Mouse (Mus musculus) forebrain, embryonic 11.5 days (tissue): ENCODE results near the gene Pla1a. TPM values are rescaled to one million over a fixed set of nuclear protein-coding genes. Genes with fewer than 3 reads are reported as not detected.
"Not testable (repeated sequence)": the region's sequence is repeated elsewhere in the genome, so short reads cannot be mapped to it uniquely, and the experiment has no call there.

ENCODE experiments used
- ATAC-seq: fragments of 200-750 bp; cut with Nextera tagmentation; replicated peaks from 2 replicates; pipeline ENCODE4 v1.8.0; 2017; ENCODE audit warnings: moderate TSS enrichment; ENCODE audit not compliant: low FRiP score
- DNase-seq: peaks from one replicate; pipeline ENCODE4 v3.0.0-alpha.2; 2017; ENCODE audit warnings: low spot score
- H3K27ac ChIP-seq: fragments of 300-500 bp; sonication (generic); 2 replicates; pipeline ENCODE4 v1.5.1; 2014; ENCODE audit warnings: low read depth, low read length
- H3K27me3 ChIP-seq: fragments of 300-500 bp; sonication (generic); 2 replicates; pipeline ENCODE4 v1.6.1; 2014; ENCODE audit warnings: mild to moderate bottlenecking, low read length, mixed read lengths; ENCODE audit not compliant: control insufficient read depth, insufficient read depth
- H3K36me3 ChIP-seq: fragments of 300-500 bp; sonication (generic); 2 replicates; pipeline ENCODE4 v1.6.1; 2014; ENCODE audit warnings: mild to moderate bottlenecking, low read length, moderate library complexity, mixed read lengths; ENCODE audit not compliant: control insufficient read depth, insufficient read depth
- H3K4me1 ChIP-seq: fragments of 300-500 bp; sonication (generic); replicated peaks from 2 replicates; pipeline ENCODE4 v1.6.1; 2014; ENCODE audit warnings: low read length, mixed read lengths; ENCODE audit not compliant: control insufficient read depth, insufficient read depth
- H3K4me2 ChIP-seq: fragments of 300-500 bp; sonication (generic); 2 replicates; pipeline ENCODE4 v1.6.1; 2014; ENCODE audit warnings: low read depth, mild to moderate bottlenecking, low read length, moderate library complexity, mixed read lengths; ENCODE audit not compliant: severe bottlenecking
- H3K4me3 ChIP-seq: fragments of 300-500 bp; sonication (generic); 2 replicates; pipeline ENCODE4 v1.5.1; 2014; ENCODE audit warnings: low read depth, low read length
- H3K9ac ChIP-seq: fragments of 300-500 bp; sonication (generic); 2 replicates; pipeline ENCODE4 v1.6.1; 2014; ENCODE audit warnings: low read length
- H3K9me3 ChIP-seq: fragments of 300-500 bp; sonication (generic); 2 replicates; pipeline ENCODE4 v1.6.1; 2016; ENCODE audit warnings: low read length, mixed read lengths; ENCODE audit not compliant: control insufficient read depth
- WGBS: fragments of 180-500 bp; shearing (Covaris S2); extraction: QIAGEN DNeasy Blood & Tissue Kit; methylation state at CpG from one replicate; pipeline ENCODE4 v1.1.7; 2014; 5-methylcytosine and 5-hydroxymethylcytosine counted together
- polyA plus RNA-seq: library from polyadenylated mRNA; unstranded; fragments of >200 nt; fragmentation: Nextera tagmentation; extraction: Ambion mirVana; gene quantifications from 2 replicates; pipeline ENCODE4 v1.2.1, GENCODE M21; 2014

Pla1a gene
- polyA plus RNA-seq, 1 experiment from 2014 or later, result 0.15 TPM

- no peak overlapping the region for H3K9ac ChIP-seq
- H3K27me3 ChIP-seq, result no peaks in the 10 kb centered on the region
- no peaks in the 10 kb centered on the region; the same call in 1 of the 2 replicates for H3K36me3 ChIP-seq
- DNase-seq, result no peak
- no peak overlapping the region for H3K4me3 ChIP-seq
- H3K4me1 ChIP-seq, result peaks cover 4% of the 10 kb centered on the region; the same call in 1 of the 2 replicates
- no peaks in the 10 kb centered on the region for H3K9me3 ChIP-seq
- no peak for ATAC-seq
- no peak overlapping the region for H3K4me2 ChIP-seq
- WGBS, result 86% methylated on average over 4 of the region's 4 CpGs
- no peak overlapping the region for H3K27ac ChIP-seq
Observed at GRCm38 (mm10) chr16:38453952-38454351, 21.0 kb upstream of the Pla1a start.

GRCm38 (mm10) chr16:38453203-38453553, 20.2 kb upstream of the Pla1a start:
- H3K9me3 ChIP-seq, result no peaks in the 10 kb centered on the region
- H3K4me2 ChIP-seq, result peak overlapping the region; percentile 77
- ATAC-seq (no peak), DNase-seq (no peak)
- H3K27ac ChIP-seq, result 0 out of 2 replicates have a peak overlapping the region, but pooled peaks have one; percentile 76
- peak overlapping the region; percentile 97 for H3K9ac ChIP-seq
- H3K27me3 ChIP-seq, result no peaks in the 10 kb centered on the region
- no peaks in the 10 kb centered on the region; the same call in 1 of the 2 replicates for H3K36me3 ChIP-seq
- H3K4me3 ChIP-seq, result peak overlapping the region; percentile 78
- H3K4me1 ChIP-seq, result peaks cover 4% of the 10 kb centered on the region; the same call in 1 of the 2 replicates
- WGBS, result 32% methylated on average over 3 of the region's 3 CpGs

GRCm38 (mm10) chr16:38452442-38453202, 19.7 kb upstream of the Pla1a start, which contains the start of gene Adprh:
Gene Adprh, minus strand, starts transcription at chr16:38452703.
- Histone ChIP-seq H3K9ac (peak within 1 kb of the TSS; percentile 97), H3K9me3 (no peaks in the 10 kb centered on the region), H3K27me3 (no peaks in the 10 kb centered on the region), H3K4me2 (peak within 1 kb of the TSS; percentile 77), H3K4me3 (peak within 1 kb of the TSS; percentile 78), H3K4me1 (peaks cover 4% of the 10 kb centered on the region; the same call in 1 of the 2 replicates), H3K27ac (peak within 1 kb of the TSS; percentile 76), H3K36me3 (no peaks in the 10 kb centered on the region; the same call in 1 of the 2 replicates)
- ATAC-seq (peak; percentile 97), DNase-seq (peak; percentile 91)
- WGBS, result under 1% methylated on average over 54 of the region's 61 CpGs

GRCm38 (mm10) chr16:38451421-38452205, 18.7 kb upstream of the Pla1a start:
- Histone ChIP-seq H3K27me3 (no peaks in the 10 kb centered on the region), H3K36me3 (peaks cover 9% of the 10 kb centered on the region), H3K4me1 (peaks cover 4% of the 10 kb centered on the region; the same call in 1 of the 2 replicates), H3K27ac (no peak overlapping the region), H3K4me2 (peak overlapping the region; percentile 77), H3K9ac (peak overlapping the region; percentile 97), H3K4me3 (peak overlapping the region; percentile 78), H3K9me3 (no peaks in the 10 kb centered on the region)
- DNase-seq (no peak), ATAC-seq (no peak)
- WGBS, result 48% methylated on average over 12 of the region's 12 CpGs

GRCm38 (mm10) chr16:38450707-38451106, 17.8 kb upstream of the Pla1a start:
- H3K4me2 ChIP-seq, result no peak overlapping the region
- 89% methylated on average over 7 of the region's 7 CpGs for WGBS
- no peak overlapping the region for H3K4me3 ChIP-seq
- H3K9ac ChIP-seq, result no peak overlapping the region
- H3K27ac ChIP-seq, result no peak overlapping the region
- ATAC-seq (no peak), DNase-seq (no peak)
- H3K27me3 ChIP-seq, result no peaks in the 10 kb centered on the region
- H3K36me3 ChIP-seq, result peaks cover 13% of the 10 kb centered on the region
- peaks cover 4% of the 10 kb centered on the region; the same call in 1 of the 2 replicates for H3K4me1 ChIP-seq
- H3K9me3 ChIP-seq, result no peaks in the 10 kb centered on the region

- H3K27me3 ChIP-seq, result no peaks in the 10 kb centered on the region
- H3K4me2 ChIP-seq, result no peak overlapping the region
- ATAC-seq, result no peak
- WGBS, result 89% methylated on average over 12 of the region's 12 CpGs
- no peak overlapping the region for H3K4me3 ChIP-seq
- no peak for DNase-seq
- H3K27ac ChIP-seq, result no peak overlapping the region
- peaks cover 24% of the 10 kb centered on the region for H3K36me3 ChIP-seq
- H3K9ac ChIP-seq, result no peak overlapping the region
- no peaks in the 10 kb centered on the region for H3K9me3 ChIP-seq
- H3K4me1 ChIP-seq, result peaks cover 4% of the 10 kb centered on the region; the same call in 1 of the 2 replicates
Observed at GRCm38 (mm10) chr16:38448458-38448857, 15.5 kb upstream of the Pla1a start.

GRCm38 (mm10) chr16:38447366-38447765, 14.4 kb upstream of the Pla1a start:
- DNase-seq (no peak), ATAC-seq (no peak)
- Histone ChIP-seq H3K4me2 (no peak overlapping the region), H3K27me3 (no peaks in the 10 kb centered on the region), H3K4me3 (no peak overlapping the region), H3K9me3 (no peaks in the 10 kb centered on the region), H3K4me1 (peaks cover 4% of the 10 kb centered on the region; the same call in 1 of the 2 replicates), H3K27ac (no peak overlapping the region), H3K36me3 (peaks cover 24% of the 10 kb centered on the region), H3K9ac (no peak overlapping the region)
- WGBS, result 88% methylated on average over 21 of the region's 21 CpGs

GRCm38 (mm10) chr16:38446141-38446540, 13.2 kb upstream of the Pla1a start:
- 97% methylated on average over 2 of the region's 2 CpGs for WGBS
- not testable (repeated sequence) for DNase-seq, H3K4me3 ChIP-seq, H3K27me3 ChIP-seq, ATAC-seq, H3K9ac ChIP-seq, H3K4me1 ChIP-seq, H3K4me2 ChIP-seq, H3K9me3 ChIP-seq, H3K27ac ChIP-seq
- peaks cover 24% of the 10 kb centered on the region for H3K36me3 ChIP-seq
